Mouse (Mus musculus) heart, adult 11 months (tissue): ENCODE results near the gene Slc17a6.

Experiments used
- DNase-seq: peaks from one replicate; pipeline ENCODE4 v3.0.0; 2022

The Slc17a6 gene

GRCm38 (mm10) chr7:51621694-51622145, at the start of gene Slc17a6:
Gene Slc17a6, plus strand, starts transcription at chr7:51622006.
- DNase-seq: peak; percentile 80

GRCm38 (mm10) chr7:51600021-51600420, 21.8 kb upstream of the Slc17a6 start:
- no peak for DNase-seq

- no peak for DNase-seq
Observed at GRCm38 (mm10) chr7:51603741-51604140, 18.1 kb upstream of the Slc17a6 start.

- DNase-seq: no peak
Observed at GRCm38 (mm10) chr7:51614404-51614803, 7.4 kb upstream of the Slc17a6 start.

GRCm38 (mm10) chr7:51617941-51618340, 3.9 kb upstream of the Slc17a6 start:
- DNase-seq: no peak

- DNase-seq: no peak
Observed at GRCm38 (mm10) chr7:51618412-51618811, 3.4 kb upstream of the Slc17a6 start.

- DNase-seq: peak; percentile 63
Observed at GRCm38 (mm10) chr7:51619977-51620376, 1.8 kb upstream of the Slc17a6 start.

- DNase-seq: peak; percentile 53
Observed at GRCm38 (mm10) chr7:51622196-51622595, 390 bp downstream of the Slc17a6 start.

GRCm38 (mm10) chr7:51622666-51623065, 860 bp downstream of the Slc17a6 start:
- no peak for DNase-seq

- DNase-seq: no peak
Observed at GRCm38 (mm10) chr7:51624336-51624897, 2.6 kb downstream of the Slc17a6 start.

- peak; percentile 55 for DNase-seq
Observed at GRCm38 (mm10) chr7:51625161-51625560, 3.4 kb downstream of the Slc17a6 start.

GRCm38 (mm10) chr7:51625591-51626255, 3.9 kb downstream of the Slc17a6 start:
- no peak for DNase-seq

GRCm38 (mm10) chr7:51626451-51627000, 4.7 kb downstream of the Slc17a6 start:
- no peak for DNase-seq

- no peak for DNase-seq
Observed at GRCm38 (mm10) chr7:51627001-51627631, 5.3 kb downstream of the Slc17a6 start.

- no peak for DNase-seq
Observed at GRCm38 (mm10) chr7:51627666-51628065, 5.9 kb downstream of the Slc17a6 start.

- no peak for DNase-seq
Observed at GRCm38 (mm10) chr7:51628349-51628748, 6.5 kb downstream of the Slc17a6 start.

- DNase-seq: no peak
Observed at GRCm38 (mm10) chr7:51629206-51629605, 7.4 kb downstream of the Slc17a6 start.

GRCm38 (mm10) chr7:51631171-51631570, 9.4 kb downstream of the Slc17a6 start:
- no peak for DNase-seq

- DNase-seq: peak; percentile 50
Observed at GRCm38 (mm10) chr7:51632543-51633229, 10.9 kb downstream of the Slc17a6 start.

GRCm38 (mm10) chr7:51633230-51633844, 11.5 kb downstream of the Slc17a6 start:
- DNase-seq: no peak

GRCm38 (mm10) chr7:51657152-51657551, 35.3 kb downstream of the Slc17a6 start:
- no peak for DNase-seq

- DNase-seq: no peak
Observed at GRCm38 (mm10) chr7:51662441-51662840, 40.6 kb downstream of the Slc17a6 start.
